Mouse (Mus musculus) G1E (cell line): Measurements from ENCODE around the gene Adamtsl3. TPM values are rescaled to one million over a fixed set of nuclear protein-coding genes. Genes with fewer than 3 reads are reported as not detected.

Experiments
- ATAC-seq: 2 replicates; pipeline ENCODE4 v1.8.0; 2016; ENCODE audit warnings: mild to moderate bottlenecking; ENCODE audit not compliant: insufficient number of reproducible peaks, poor library complexity, low FRiP score, severe bottlenecking; ENCODE audit errors: extremely low read depth
- DNase-seq: peaks from one replicate; pipeline ENCODE4 v3.0.0; 2012; ENCODE audit warnings: low spot score
- H3K27me3 ChIP-seq: 2 replicates; pipeline ENCODE4 v1.6.1; 2012; ENCODE audit warnings: mild to moderate bottlenecking, low read length, inconsistent platforms; ENCODE audit not compliant: insufficient read depth
- H3K36me3 ChIP-seq: replicated peaks from 2 replicates; pipeline ENCODE3; 2012; ENCODE audit warnings: mild to moderate bottlenecking, inconsistent platforms
- H3K4me1 ChIP-seq: 2 replicates; pipeline ENCODE4 v1.6.1; 2012; ENCODE audit warnings: low read depth, low read length, inconsistent platforms, mixed read lengths; ENCODE audit not compliant: insufficient read depth
- H3K4me3 ChIP-seq: 2 replicates; pipeline ENCODE4 v1.5.1; 2012; ENCODE audit warnings: low read depth, mild to moderate bottlenecking, inconsistent platforms, low read length, moderate library complexity, mixed read lengths
- H3K9me3 ChIP-seq: replicated peaks from 2 replicates; pipeline ENCODE4 v1.6.1; 2012; ENCODE audit warnings: inconsistent platforms
- CTCF ChIP-seq: IDR thresholded peaks from 2 replicates; pipeline ENCODE4 v1.5.1; 2012; ENCODE audit warnings: low read depth, low read length, inconsistent platforms, mixed read lengths
- GATA1 ChIP-seq: IDR thresholded peaks from 2 replicates; pipeline ENCODE4 v1.6.1; 2012; ENCODE audit warnings: borderline replicate concordance, low read length, inconsistent platforms, mixed read lengths
- GATA2 ChIP-seq: IDR thresholded peaks from 2 replicates; pipeline ENCODE4 v1.6.1; 2012; ENCODE audit warnings: low read depth, low read length, inconsistent platforms, borderline replicate concordance
- POLR2AphosphoS5 ChIP-seq: IDR thresholded peaks from 2 replicates; pipeline ENCODE4 v1.6.1; 2012; ENCODE audit warnings: low read depth, low read length, inconsistent platforms; ENCODE audit not compliant: insufficient replicate concordance
- TAL1 ChIP-seq: conservative IDR thresholded peaks from 2 replicates; pipeline ENCODE4 v1.6.1; 2012; ENCODE audit warnings: low read depth, low read length, inconsistent platforms, mixed read lengths
- polyA plus RNA-seq: library from polyadenylated mRNA; stranded (reverse); fragments of >175 nt; gene quantifications from 2 replicates; pipeline ENCODE4 v1.2.3, GENCODE M21; 2012
- total RNA-seq, 2 experiments: library from RNA; stranded (forward) in 1 of 2; stranded (reverse) in 1 of 2; fragments of 200-1000 nt in 1 of 2; fragments of >200 nt in 1 of 2; fragmentation: Nextera tagmentation in 1 of 2; gene quantifications; 2 replicates each; pipeline ENCODE4 v1.2.3; 2014 to 2017

The Adamtsl3 gene
- total and polyA plus RNA-seq, 3 experiments = 0.49 TPM; not detected in 2

- DNase-seq = no peak
- no peaks in the 10 kb centered on the region for H3K4me1 ChIP-seq
- no peak for ATAC-seq
- H3K9me3 ChIP-seq = peaks cover 3% of the 10 kb centered on the region
- TF ChIP-seq GATA2 (no peak), GATA1 (no peak), POLR2AphosphoS5 (no peak), TAL1 (no peak), CTCF (no peak)
- no peak overlapping the region for H3K4me3 ChIP-seq
- H3K27me3 ChIP-seq = no peaks in the 10 kb centered on the region
- no peaks in the 10 kb centered on the region for H3K36me3 ChIP-seq
Observed at GRCm38 (mm10) chr7:82494220-82494619, 158.7 kb downstream of the Adamtsl3 start.

- ATAC-seq = no peak
- TF ChIP-seq CTCF (no peak), GATA1 (no peak), POLR2AphosphoS5 (no peak), TAL1 (no peak), GATA2 (no peak)
- Histone ChIP-seq H3K9me3 (peaks cover 3% of the 10 kb centered on the region), H3K27me3 (0 out of 2 replicates have a peak, but pooled peaks cover 2% of the 10 kb centered on the region), H3K36me3 (no peaks in the 10 kb centered on the region), H3K4me1 (no peaks in the 10 kb centered on the region), H3K4me3 (no peak overlapping the region)
- DNase-seq = no peak
Observed at GRCm38 (mm10) chr7:82497064-82497463, 161.6 kb downstream of the Adamtsl3 start.

- TF ChIP-seq GATA2 (no peak), CTCF (no peak), POLR2AphosphoS5 (no peak), GATA1 (no peak), TAL1 (no peak)
- H3K27me3 ChIP-seq = 0 out of 2 replicates have a peak, but pooled peaks cover 2% of the 10 kb centered on the region
- no peaks in the 10 kb centered on the region for H3K9me3 ChIP-seq
- no peaks in the 10 kb centered on the region for H3K4me1 ChIP-seq
- DNase-seq = no peak
- no peaks in the 10 kb centered on the region for H3K36me3 ChIP-seq
- ATAC-seq = no peak
- H3K4me3 ChIP-seq = no peak overlapping the region
Observed at GRCm38 (mm10) chr7:82501306-82501705, 165.8 kb downstream of the Adamtsl3 start.

DNA sequence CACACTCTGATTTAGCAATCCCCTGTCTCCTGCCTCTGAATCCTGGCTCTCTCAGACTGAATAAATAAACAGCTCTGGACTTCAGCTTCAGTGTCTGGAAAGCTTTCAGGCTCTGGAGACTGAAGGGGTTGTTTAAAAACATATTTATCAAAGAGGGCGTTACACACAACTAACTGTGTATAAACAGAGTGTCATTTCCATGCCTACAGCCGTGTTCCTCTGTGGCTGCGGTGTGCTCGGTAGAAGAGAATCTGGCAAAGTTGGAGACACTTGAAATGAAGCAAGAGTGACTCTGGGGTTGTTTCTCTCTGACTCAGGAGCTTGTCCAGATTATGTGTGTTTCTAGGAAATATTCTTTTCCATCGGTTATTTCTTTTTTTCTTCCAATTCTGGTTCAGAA is 167.0 kb downstream of the Adamtsl3 start:
- DNase-seq (no peak), ATAC-seq (no peak)
- TF ChIP-seq GATA1 (no peak), TAL1 (no peak), GATA2 (no peak), CTCF (no peak), POLR2AphosphoS5 (no peak)
- Histone ChIP-seq H3K4me1 (no peaks in the 10 kb centered on the region), H3K36me3 (no peaks in the 10 kb centered on the region), H3K27me3 (0 out of 2 replicates have a peak, but pooled peaks cover 2% of the 10 kb centered on the region), H3K4me3 (no peak overlapping the region), H3K9me3 (no peaks in the 10 kb centered on the region)

- no peaks in the 10 kb centered on the region for H3K36me3 ChIP-seq
- no peak overlapping the region for H3K4me3 ChIP-seq
- 0 out of 2 replicates have a peak, but pooled peaks cover 2% of the 10 kb centered on the region for H3K27me3 ChIP-seq
- TF ChIP-seq GATA1 (no peak), CTCF (no peak), POLR2AphosphoS5 (no peak), TAL1 (no peak), GATA2 (no peak)
- no peaks in the 10 kb centered on the region for H3K9me3 ChIP-seq
- DNase-seq = no peak
- no peak for ATAC-seq
- no peaks in the 10 kb centered on the region for H3K4me1 ChIP-seq
Observed at GRCm38 (mm10) chr7:82504101-82504500, 168.6 kb downstream of the Adamtsl3 start.

DNA sequence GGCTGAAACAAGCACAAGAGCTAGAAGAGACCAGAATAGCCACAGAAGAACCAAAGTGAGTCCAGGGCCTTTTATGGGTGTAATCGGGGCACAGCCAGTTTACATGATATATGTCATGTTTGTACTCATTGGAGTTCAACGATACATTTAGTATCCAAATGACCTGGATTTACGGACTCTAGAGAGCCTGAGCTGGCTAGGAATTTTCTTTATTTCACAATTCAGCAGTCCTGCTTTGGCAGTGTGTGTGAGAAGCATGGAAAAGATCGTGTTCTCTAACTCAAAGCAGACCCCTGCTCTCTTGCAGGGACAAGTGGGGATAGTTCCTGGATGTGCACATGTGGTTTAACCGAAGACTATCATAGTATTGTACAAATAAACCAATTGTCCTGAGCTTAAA is 195.1 kb downstream of the Adamtsl3 start:
- H3K9me3 ChIP-seq = no peaks in the 10 kb centered on the region
- H3K27me3 ChIP-seq = no peaks in the 10 kb centered on the region
- TF ChIP-seq CTCF (no peak), POLR2AphosphoS5 (no peak), GATA2 (no peak), GATA1 (no peak), TAL1 (no peak)
- H3K36me3 ChIP-seq = no peaks in the 10 kb centered on the region
- no peaks in the 10 kb centered on the region for H3K4me1 ChIP-seq
- no peak overlapping the region for H3K4me3 ChIP-seq
- ATAC-seq = no peak
- DNase-seq = no peak

DNA sequence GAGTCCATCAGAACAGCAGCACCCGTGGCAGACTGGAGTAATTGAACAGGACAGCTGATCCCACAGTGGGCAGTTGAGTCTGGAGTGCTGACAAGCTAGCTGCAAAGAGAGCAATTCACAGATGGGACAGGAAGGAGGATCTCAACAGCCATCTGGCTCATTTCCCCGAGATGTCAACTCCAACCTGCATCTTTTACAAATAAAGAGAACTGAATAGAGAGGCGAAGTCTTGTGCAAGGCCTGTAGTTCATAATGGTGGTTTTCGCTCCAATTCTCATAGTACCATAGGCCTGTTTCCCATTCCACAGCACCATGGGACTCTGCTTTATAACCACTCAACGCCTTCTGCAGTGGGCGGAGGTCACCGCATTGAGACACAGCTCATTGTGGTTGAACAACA is 195.9 kb downstream of the Adamtsl3 start:
- no peaks in the 10 kb centered on the region for H3K4me1 ChIP-seq
- TF ChIP-seq GATA2 (no peak), CTCF (no peak), GATA1 (no peak), TAL1 (no peak), POLR2AphosphoS5 (no peak)
- H3K4me3 ChIP-seq = no peak overlapping the region
- DNase-seq (no peak), ATAC-seq (no peak)
- H3K27me3 ChIP-seq = no peaks in the 10 kb centered on the region
- H3K36me3 ChIP-seq = no peaks in the 10 kb centered on the region
- H3K9me3 ChIP-seq = no peaks in the 10 kb centered on the region
